Mouse (Mus musculus): ENCODE measurements around the gene Pgam2. TPM values are rescaled to one million over a fixed set of nuclear protein-coding genes. Genes with fewer than 3 reads are reported as not detected.

The Pgam2 gene
- polyA plus RNA-seq, 1 experiment from 2014 or later, result 2.7 TPM

Other genes starting within 250 kb of the Pgam2 start
- not detected in 2 replicates for gene Ankrd36, start 234.0 kb downstream of the Pgam2 start, polyA plus RNA-seq (2015; fragmentation: Nextera tagmentation; extraction: Ambion mirVana)
- gene Mrps24, start 88.1 kb downstream of the Pgam2 start, polyA plus RNA-seq (2015; fragmentation: Nextera tagmentation; extraction: Ambion mirVana), result 192 and 196 TPM in 2 replicates
- gene Urgcp, start 41.4 kb downstream of the Pgam2 start, polyA plus RNA-seq (2015; fragmentation: Nextera tagmentation; extraction: Ambion mirVana), result 33.5 TPM in 2 replicates
- gene Dbnl, start 15.2 kb downstream of the Pgam2 start, polyA plus RNA-seq (2015; fragmentation: Nextera tagmentation; extraction: Ambion mirVana), result 134 and 139 TPM in 2 replicates
- gene Polm, start 34.3 kb upstream of the Pgam2 start, polyA plus RNA-seq (2015; fragmentation: Nextera tagmentation; extraction: Ambion mirVana), result 7.3 TPM in 2 replicates
- gene Aebp1, start 58.2 kb upstream of the Pgam2 start, polyA plus RNA-seq (2015; fragmentation: Nextera tagmentation; extraction: Ambion mirVana), result 27.1 and 27.4 TPM in 2 replicates
- 63.9 and 67.3 TPM in 2 replicates for gene Pold2, start 74.6 kb upstream of the Pgam2 start, polyA plus RNA-seq (2015; fragmentation: Nextera tagmentation; extraction: Ambion mirVana)
- gene Myl7, start 95.0 kb upstream of the Pgam2 start, polyA plus RNA-seq (2015; fragmentation: Nextera tagmentation; extraction: Ambion mirVana), result 0.36 and 0.69 TPM in 2 replicates
- gene Gck, start 146.3 kb upstream of the Pgam2 start, polyA plus RNA-seq (2015; fragmentation: Nextera tagmentation; extraction: Ambion mirVana), result 5.7 and 5.8 TPM in 2 replicates
- 89.5 and 93.7 TPM in 2 replicates for gene Ykt6, start 152.0 kb upstream of the Pgam2 start, polyA plus RNA-seq (2015; fragmentation: Nextera tagmentation; extraction: Ambion mirVana)

Data from hindbrain, embryonic 15.5 days (tissue).